Mouse (Mus musculus) Patski (cell line): ENCODE measurements at regions not wholly inside any gene's neighbourhood (a gene's known extent, or its start where the extent isn't known, plus 50 kb on each side); places are given as distances from the start of the nearest gene placed in this dataset.

Experiments used
- ATAC-seq: fragments of 100-300 bp; one replicate; pipeline ENCODE4 v1.8.0; 2021
- CTCF ChIA-PET: fragments of 350-600 bp; sonication (Branson Sonifier 250); formaldehyde crosslinking; loops from one replicate; lab custom pipeline; 2022; ENCODE audit warnings: inconsistent platforms; lab: Charles Lee
- POLR2A ChIA-PET: fragments of 350-600 bp; sonication (Branson Sonifier 250); formaldehyde crosslinking; loops from one replicate; lab custom pipeline; 2022; ENCODE audit warnings: antibody characterized with exemption, inconsistent platforms; lab: Charles Lee
- DNase-seq: peaks from one replicate; pipeline ENCODE4 v3.0.0-alpha.2; 2011; ENCODE audit warnings: low read depth, low spot score
- H3K27me3 ChIP-seq: fragments of 371-371 bp; one replicate; pipeline ENCODE4 v1.5.1; 2021
- CTCF ChIP-seq: fragments of 100-300 bp; IDR thresholded peaks from one replicate; pipeline ENCODE4 v1.5.1; 2021
- in situ Hi-C: fragments of 300-500 bp; cut with MboI; formaldehyde crosslinking; loops from 3 replicates; pipeline ENCODE4 v1.11.1; 2018; ENCODE audit warnings: low pct_unique_long_range_greater_than_20kb, mixed read lengths

GRCm38 (mm10) chr5:149906927-149907326 is 111.5 kb upstream of the Rxfp2 start:
- CTCF ChIA-PET: interaction anchor here (0.7 to 1.1 kb wide), 2 partner anchors 12 to 55 kb away, joined by 4 read pairs; no protein-coding TSS in a partner anchor
- no peaks in the 10 kb centered on the region for H3K27me3 ChIP-seq
- DNase-seq: no peak
- ATAC-seq: no peak
- POLR2A ChIA-PET: no interaction called here
- in situ Hi-C loops: no loop called here
- TF ChIP-seq CTCF: no peak

GRCm38 (mm10) chr5:149908376-149909078 is 109.9 kb upstream of the Rxfp2 start:
- no peak for DNase-seq
- CTCF ChIA-PET: interaction anchor here (1.0 kb wide), 1 partner anchor 48 kb away, joined by 3 read pairs; no protein-coding TSS in a partner anchor
- ATAC-seq: no peak
- POLR2A ChIA-PET: no interaction called here
- in situ Hi-C loops: no loop called here
- H3K27me3 ChIP-seq: no peaks in the 10 kb centered on the region
- TF ChIP-seq CTCF: no peak

DNA sequence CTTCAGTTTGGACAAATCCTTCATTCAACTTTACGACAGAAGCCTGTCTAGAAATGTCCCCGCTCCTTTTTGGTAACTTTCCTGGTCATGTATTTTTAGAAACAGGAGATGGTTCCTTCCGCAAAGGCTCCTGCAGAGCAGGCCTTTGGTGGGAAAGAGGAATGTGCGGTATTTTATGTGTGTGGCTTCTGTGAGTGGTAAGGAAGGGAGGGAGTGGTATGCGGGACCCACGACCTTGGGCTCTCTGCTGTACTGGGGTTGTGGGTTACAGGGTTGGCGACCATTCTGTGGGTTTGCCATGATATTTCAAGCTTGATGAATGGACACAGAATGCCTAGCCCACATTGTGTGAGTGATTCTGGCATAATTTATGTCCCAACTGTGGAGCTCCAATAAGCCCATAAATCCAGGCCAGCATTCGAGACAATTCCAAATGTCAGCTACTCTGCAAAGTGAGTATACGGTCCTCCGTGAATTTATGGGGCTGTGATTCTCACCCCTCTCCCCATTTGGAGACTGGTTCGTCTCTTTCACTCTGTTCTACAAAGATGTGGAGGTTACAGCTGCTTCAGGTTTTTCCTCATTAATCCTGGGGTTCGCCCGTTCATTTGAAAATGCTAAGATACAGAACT is 109.3 kb upstream of the Rxfp2 start:
- H3K27me3 ChIP-seq: no peaks in the 10 kb centered on the region
- ATAC-seq (peak; percentile 21), DNase-seq (no peak)
- ChIA-PET POLR2A (no interaction called here), CTCF (no interaction called here)
- in situ Hi-C loops: no loop called here
- TF ChIP-seq CTCF: no peak

DNA sequence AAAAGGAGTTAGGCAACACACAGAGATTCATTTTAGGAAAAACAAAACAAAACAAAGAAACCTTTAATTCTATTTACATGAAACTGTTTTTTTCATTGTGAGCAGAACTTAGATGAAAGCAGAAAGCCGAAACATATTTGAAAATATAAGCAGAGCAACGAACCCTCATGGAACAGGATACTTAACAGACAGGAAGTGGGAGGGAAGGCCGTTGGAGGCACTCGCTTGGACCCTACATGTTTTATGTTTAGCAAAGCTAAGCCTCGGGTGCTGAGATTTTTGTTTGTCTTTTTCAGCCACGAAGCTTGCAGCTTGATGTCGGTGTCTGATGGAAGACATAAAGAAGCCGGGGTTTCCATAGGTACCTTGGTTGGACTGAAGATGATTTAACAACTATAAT is 108.5 kb upstream of the Rxfp2 start:
- ATAC-seq (no peak), DNase-seq (no peak)
- TF ChIP-seq CTCF: no peak
- H3K27me3 ChIP-seq: no peaks in the 10 kb centered on the region
- POLR2A ChIA-PET: no interaction called here
- CTCF ChIA-PET: no interaction called here
- in situ Hi-C loops: no loop called here

- POLR2A ChIA-PET: no interaction called here
- CTCF ChIA-PET: no interaction called here
- DNase-seq: no peak
- no peak for ATAC-seq
- TF ChIP-seq CTCF: peak; percentile 38
- no peaks in the 10 kb centered on the region for H3K27me3 ChIP-seq
- in situ Hi-C loops: no loop called here
Measured at GRCm38 (mm10) chr5:149911968-149912367, 106.5 kb upstream of the Rxfp2 start.

DNA sequence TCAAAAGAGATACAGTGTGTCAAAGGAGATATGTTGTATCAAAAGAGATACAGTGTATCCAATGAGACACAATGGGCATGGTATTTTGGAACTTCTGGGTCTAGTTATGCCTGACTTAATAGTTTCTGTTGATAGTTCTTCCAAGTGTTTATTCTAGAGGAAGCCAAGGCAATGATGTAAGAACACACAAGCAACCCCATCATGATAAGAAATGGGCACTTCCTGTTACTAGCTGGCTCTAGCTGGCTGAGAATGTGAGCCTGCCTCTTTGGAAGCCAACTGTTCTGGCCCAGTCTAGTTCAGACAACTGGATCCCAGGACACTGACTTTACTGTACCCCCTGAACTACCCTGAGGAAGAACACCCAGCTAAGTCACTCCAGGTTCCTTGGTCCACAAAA is 102.7 kb upstream of the Rxfp2 start:
- ChIA-PET CTCF (no interaction called here), POLR2A (no interaction called here)
- H3K27me3 ChIP-seq: peaks cover 3% of the 10 kb centered on the region
- TF ChIP-seq CTCF: no peak
- in situ Hi-C loops: loop anchor here (5.0 kb wide), 1 partner anchor 107 kb away; no protein-coding TSS in a partner anchor
- DNase-seq (no peak), ATAC-seq (no peak)

GRCm38 (mm10) chr5:149917374-149917773 is 101.1 kb upstream of the Rxfp2 start:
- ATAC-seq (no peak), DNase-seq (no peak)
- H3K27me3 ChIP-seq: peaks cover 3% of the 10 kb centered on the region
- CTCF ChIA-PET: interaction anchor here (1.2 kb wide), 1 partner anchor 56 kb away, joined by 3 read pairs; no protein-coding TSS in a partner anchor
- in situ Hi-C loops: loop anchor here (5.0 kb wide), 1 partner anchor 105 kb away; no protein-coding TSS in a partner anchor
- TF ChIP-seq CTCF: peak; percentile 49
- POLR2A ChIA-PET: no interaction called here

- CTCF ChIA-PET: interaction anchor here (0.6 kb wide), 1 partner anchor 12 kb away, joined by 4 read pairs; no protein-coding TSS in a partner anchor
- no peak for DNase-seq
Measured at GRCm38 (mm10) chr5:149919097-149919496, 99.4 kb upstream of the Rxfp2 start.

GRCm38 (mm10) chr5:149920326-149920725 is 98.1 kb upstream of the Rxfp2 start:
- POLR2A ChIA-PET: no interaction called here
- TF ChIP-seq CTCF: no peak
- DNase-seq (no peak), ATAC-seq (no peak)
- peaks cover 12% of the 10 kb centered on the region for H3K27me3 ChIP-seq
- in situ Hi-C loops: no loop called here
- CTCF ChIA-PET: no interaction called here

More at GRCm38 (mm10) chr5:149919097-149919496, 99.4 kb upstream of the Rxfp2 start:
- in situ Hi-C loops: loop anchor here (5.0 kb wide), 1 partner anchor 103 kb away; no protein-coding TSS in a partner anchor
- no peak for ATAC-seq
- peaks cover 12% of the 10 kb centered on the region for H3K27me3 ChIP-seq
- TF ChIP-seq CTCF: no peak
- POLR2A ChIA-PET: no interaction called here

DNA sequence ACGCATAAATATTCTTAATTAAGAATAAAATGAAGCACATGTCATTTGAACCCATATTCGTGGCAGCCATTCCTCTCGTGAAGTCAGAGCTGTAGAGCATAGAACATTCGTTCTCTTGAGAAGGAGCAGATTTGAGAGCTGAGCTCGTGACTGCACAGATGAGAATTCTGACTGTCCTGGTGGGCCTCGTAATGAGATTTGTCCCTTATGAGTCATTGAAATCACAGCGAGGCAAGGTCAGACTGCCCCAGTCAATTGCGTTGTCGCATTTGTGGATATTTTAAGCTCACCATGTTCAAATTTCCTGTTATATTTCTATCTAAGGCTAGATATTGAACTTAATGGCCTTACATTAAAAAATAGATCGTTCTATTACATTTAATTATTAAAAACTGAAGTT is 94.0 kb upstream of the Rxfp2 start:
- H3K27me3 ChIP-seq: peaks cover 15% of the 10 kb centered on the region
- no peak for DNase-seq
- in situ Hi-C loops: no loop called here
- no peak for ATAC-seq
- TF ChIP-seq CTCF: no peak
- ChIA-PET CTCF (no interaction called here), POLR2A (no interaction called here)

GRCm38 (mm10) chr5:149926786-149927185 is 91.7 kb upstream of the Rxfp2 start:
- in situ Hi-C loops: no loop called here
- DNase-seq (no peak), ATAC-seq (no peak)
- ChIA-PET POLR2A (no interaction called here), CTCF (no interaction called here)
- peaks cover 15% of the 10 kb centered on the region for H3K27me3 ChIP-seq
- TF ChIP-seq CTCF: no peak
